Mouse (Mus musculus) adrenal gland (tissue): ENCODE results near the gene Galr3.
"Not testable (repeated sequence)": the region's sequence is repeated elsewhere in the genome, so short reads cannot be mapped to it uniquely, and the experiment has no call there.

ENCODE experiments used
- intact Hi-C: fragments of 180-260 bp; cut with DNase I; formaldehyde crosslinking; loops from one replicate; pipeline ENCODE4 v1.15.1; 2025

The Galr3 gene

GRCm38 (mm10) chr15:79026511-79027290 lies 15.0 kb upstream of the Galr3 start:
- intact Hi-C loops = loop anchor here (5.0 kb wide), 1 partner anchor 34 kb away; no protein-coding TSS in a partner anchor

- intact Hi-C loops = loop anchor here (5.0 kb wide), 1 partner anchor 35 kb away; no protein-coding TSS in a partner anchor
These were observed 14.1 kb upstream of the Galr3 start for GRCm38 (mm10) chr15:79027291-79028205.

DNA sequence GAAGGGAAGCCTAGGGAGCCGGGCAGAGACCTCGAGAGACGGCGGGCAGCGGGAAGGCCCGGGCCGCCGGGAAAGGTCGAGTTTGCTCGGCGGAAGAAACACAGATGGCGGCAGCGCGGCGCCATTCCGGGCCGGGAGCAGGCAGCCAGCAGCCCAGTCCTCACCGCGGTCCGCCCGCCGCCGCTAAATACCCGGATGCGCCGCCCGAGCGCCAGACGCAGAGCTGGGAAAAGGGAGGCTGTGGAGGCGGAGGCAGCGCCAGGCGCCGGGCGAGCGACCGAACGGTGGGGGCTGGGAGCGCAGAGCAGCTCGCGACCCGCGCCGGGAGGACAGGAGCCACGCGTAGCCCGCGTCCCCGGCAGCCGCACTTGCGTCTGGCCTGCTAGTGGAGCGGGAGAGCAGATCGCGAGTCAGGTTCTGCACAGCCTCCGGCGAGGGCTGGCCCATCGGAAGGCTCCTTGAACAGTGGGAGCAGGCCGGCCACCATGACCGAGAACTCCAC lies 13.4 kb upstream of the Galr3 start, which contains the start of gene H1f0:
Gene H1f0, plus strand, starts transcription at position 214 of the 502 bp plus-strand sequence.
- intact Hi-C loops = loop anchor here (5.0 kb wide), 1 partner anchor 36 kb away; no protein-coding TSS in a partner anchor

DNA sequence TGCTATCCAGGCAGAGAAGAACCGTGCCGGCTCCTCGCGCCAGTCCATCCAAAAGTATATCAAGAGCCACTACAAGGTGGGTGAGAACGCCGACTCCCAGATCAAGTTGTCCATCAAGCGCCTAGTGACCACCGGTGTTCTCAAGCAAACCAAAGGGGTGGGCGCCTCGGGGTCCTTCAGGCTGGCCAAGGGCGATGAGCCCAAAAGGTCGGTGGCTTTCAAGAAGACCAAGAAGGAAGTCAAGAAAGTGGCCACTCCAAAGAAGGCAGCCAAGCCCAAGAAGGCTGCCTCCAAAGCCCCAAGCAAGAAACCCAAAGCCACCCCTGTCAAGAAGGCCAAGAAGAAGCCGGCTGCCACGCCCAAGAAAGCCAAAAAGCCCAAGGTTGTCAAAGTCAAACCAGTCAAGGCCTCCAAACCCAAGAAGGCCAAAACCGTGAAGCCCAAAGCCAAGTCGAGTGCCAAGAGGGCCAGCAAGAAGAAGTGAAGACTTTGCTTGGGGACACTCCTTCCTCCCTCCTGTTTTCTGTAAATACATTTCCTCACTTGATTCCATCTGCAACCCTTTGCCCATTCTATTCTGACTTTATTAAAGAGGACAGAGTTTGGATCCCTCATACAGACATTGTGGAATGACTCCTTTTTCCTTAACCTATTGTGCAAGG lies 12.7 kb upstream of the Galr3 start:
- intact Hi-C loops = loop anchor here (5.0 kb wide), 1 partner anchor 37 kb away; no protein-coding TSS in a partner anchor

DNA sequence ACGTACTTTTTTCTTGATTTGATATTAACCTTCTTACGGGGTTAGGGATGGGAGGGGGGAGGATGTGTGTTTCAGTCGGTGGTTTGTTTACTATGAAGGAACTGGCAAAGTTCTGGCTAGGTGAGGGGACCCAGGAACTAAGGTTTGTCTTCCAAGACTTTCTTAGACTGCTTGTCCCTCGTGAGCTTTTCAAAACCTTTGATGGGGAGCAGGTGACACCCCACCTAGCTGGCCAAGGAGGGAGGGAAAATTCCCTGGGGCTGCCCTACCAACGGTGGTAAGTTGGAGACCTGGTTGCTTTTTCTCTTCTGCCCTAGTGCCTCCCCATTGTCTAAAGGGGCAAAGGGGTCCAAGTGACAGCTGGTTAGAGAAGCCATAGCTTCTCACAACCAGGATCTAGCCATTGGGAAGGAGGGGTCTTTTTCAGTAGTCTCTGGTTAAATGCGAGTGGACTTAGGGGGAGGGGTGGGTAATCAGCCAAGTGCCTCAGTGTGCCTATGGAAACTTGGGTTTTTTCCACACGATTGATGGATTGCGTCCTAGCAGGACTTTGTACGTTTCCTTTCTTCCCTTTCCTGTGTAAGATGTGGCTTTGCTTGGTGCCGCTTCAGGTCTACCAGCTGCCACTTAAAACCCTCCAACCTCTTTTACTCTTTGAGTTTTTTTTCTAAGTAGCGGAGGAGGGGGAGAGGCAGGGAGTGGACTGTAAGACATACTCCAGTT lies 12.0 kb upstream of the Galr3 start:
- intact Hi-C loops = loop anchor here (5.0 kb wide), 1 partner anchor 37 kb away; no protein-coding TSS in a partner anchor

DNA sequence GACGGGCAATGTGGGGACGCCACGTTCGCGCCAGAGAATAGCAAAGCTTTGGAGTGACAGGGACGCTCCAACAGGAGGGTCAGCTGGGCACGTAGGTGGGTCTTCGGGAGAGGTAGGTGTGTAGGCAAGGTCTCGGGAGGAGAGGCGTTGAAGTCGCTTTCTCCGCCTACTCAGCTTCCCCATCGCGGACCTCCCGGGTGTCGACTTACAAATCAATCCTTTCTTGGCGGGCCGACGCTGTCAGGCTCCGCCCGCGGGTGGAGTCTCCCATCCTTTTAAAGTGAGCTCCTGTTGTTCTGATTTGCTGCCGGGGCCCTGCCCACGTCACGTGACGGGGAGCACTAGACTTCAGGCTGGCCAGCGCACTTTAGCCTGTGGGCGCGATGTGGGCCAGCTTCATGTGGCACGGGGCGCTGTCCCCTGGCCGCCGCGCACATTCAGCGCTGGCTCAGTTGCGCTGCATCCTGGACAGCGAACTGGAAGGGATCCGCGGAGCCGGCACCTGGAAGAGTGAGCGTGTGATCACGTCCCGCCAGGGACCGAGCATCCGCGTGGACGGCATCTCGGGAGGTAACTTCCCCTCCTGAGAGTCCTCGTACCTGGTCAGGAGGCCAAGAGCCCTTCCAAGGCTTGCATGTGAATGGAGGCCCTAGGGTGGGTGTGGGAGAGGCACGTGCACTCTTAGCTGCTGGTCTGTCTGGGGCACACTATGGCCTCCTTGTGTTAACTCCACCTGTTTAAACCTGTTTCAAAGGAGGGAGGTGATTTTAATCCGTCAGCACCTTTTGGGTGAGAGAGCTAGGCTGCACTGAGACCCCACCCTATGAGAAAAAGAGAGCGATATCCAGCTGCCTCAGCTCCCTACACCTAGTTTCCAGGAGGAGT lies 10.9 kb upstream of the Galr3 start:
- intact Hi-C loops = no loop called here

DNA sequence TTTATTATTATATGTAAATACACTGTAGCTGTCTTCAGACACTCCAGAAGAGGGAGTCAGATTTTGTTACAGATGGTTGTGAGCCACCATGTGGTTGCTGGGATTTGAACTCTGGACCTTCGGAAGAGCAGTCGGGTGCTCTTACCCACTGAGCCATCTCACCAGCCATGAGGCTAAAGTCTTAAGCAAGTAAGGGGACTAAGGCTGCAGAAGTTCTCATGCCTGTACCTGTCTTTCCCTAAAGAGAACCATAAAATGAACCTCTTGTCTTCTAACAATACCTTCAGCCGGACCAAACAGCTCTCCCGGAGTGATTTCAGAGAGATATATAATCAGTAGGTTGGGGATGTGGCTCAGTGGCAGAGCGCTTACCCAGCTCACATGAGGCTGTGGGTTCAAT lies 9.8 kb upstream of the Galr3 start:
- intact Hi-C loops = not testable (repeated sequence)

- intact Hi-C loops = loop anchor here (5.0 kb wide), 2 partner anchors 34 to 109 kb away; no protein-coding TSS in a partner anchor
These were observed 3.8 kb upstream of the Galr3 start for GRCm38 (mm10) chr15:79037913-79038328.

- intact Hi-C loops = loop anchor here (5.0 kb wide), 2 partner anchors 34 to 109 kb away; no protein-coding TSS in a partner anchor
These were observed 3.4 kb upstream of the Galr3 start for GRCm38 (mm10) chr15:79038331-79038730.

DNA sequence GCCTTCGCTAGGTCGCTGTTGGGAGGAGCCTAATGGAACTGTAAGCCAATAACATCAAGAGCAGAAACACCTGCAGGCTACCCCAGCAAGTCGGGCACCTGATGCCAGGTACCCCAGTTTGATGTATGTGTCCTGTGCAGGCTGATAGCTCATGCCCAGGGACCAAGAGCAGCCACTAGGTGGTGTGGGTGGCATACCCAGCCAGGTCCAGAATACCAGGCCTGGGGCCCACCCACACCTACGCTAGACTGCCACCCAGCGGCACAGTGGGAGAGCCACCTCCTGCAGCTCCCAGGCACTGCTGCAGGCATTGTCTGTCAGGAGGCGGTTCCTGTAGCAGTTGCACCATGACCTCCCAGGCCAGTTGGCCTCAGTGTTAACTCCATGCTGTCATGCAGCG lies 2.8 kb upstream of the Galr3 start:
- intact Hi-C loops = loop anchor here (5.0 kb wide), 2 partner anchors 33 to 108 kb away; no protein-coding TSS in a partner anchor

- intact Hi-C loops = no loop called here
These were observed 926 bp upstream of the Galr3 start for GRCm38 (mm10) chr15:79040501-79041416.

DNA sequence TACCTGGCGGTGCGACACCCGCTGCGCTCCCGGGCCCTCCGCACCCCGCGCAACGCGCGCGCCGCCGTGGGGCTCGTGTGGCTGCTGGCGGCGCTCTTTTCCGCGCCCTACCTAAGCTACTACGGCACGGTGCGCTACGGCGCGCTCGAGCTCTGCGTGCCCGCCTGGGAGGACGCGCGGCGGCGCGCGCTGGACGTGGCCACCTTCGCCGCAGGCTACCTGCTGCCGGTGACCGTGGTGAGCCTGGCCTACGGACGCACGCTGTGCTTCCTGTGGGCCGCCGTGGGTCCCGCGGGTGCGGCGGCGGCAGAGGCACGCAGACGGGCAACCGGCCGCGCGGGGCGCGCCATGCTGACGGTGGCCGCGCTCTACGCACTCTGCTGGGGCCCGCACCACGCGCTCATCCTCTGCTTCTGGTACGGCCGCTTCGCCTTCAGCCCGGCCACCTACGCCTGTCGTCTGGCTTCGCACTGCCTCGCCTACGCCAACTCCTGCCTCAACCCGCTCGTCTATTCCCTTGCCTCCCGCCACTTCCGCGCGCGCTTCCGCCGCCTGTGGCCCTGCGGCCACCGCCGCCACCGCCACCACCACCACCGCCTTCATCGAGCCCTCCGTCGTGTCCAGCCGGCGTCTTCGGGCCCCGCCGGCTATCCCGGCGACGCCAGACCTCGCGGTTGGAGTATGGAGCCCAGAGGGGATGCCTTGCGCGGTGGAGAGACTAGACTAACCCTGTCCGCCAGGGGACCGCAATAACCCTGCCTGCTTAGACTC lies 1.2 kb downstream of the Galr3 start:
- intact Hi-C loops = no loop called here

- intact Hi-C loops = no loop called here
These were observed 3.2 kb downstream of the Galr3 start for GRCm38 (mm10) chr15:79044837-79045236.

DNA sequence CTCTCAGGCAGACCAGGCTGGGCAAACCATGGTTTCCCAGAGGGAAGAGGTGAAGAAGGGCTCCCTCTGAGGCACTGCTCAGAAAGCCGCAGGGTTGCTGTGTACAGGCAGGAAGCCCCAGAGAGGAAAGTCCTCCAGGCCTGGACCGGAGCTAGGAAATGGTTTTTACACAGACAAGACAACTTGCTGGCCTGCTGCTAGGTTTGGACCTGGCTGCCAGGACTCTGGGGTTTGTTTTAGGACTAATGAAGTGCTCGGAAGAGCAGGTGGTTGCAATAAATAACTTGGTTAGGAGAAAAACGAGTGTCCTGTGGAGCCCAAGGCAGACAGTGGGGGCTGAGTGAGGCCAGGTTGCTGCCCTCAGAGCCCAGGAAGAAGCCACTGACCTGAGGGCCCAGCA lies 6.5 kb downstream of the Galr3 start:
- intact Hi-C loops = no loop called here

DNA sequence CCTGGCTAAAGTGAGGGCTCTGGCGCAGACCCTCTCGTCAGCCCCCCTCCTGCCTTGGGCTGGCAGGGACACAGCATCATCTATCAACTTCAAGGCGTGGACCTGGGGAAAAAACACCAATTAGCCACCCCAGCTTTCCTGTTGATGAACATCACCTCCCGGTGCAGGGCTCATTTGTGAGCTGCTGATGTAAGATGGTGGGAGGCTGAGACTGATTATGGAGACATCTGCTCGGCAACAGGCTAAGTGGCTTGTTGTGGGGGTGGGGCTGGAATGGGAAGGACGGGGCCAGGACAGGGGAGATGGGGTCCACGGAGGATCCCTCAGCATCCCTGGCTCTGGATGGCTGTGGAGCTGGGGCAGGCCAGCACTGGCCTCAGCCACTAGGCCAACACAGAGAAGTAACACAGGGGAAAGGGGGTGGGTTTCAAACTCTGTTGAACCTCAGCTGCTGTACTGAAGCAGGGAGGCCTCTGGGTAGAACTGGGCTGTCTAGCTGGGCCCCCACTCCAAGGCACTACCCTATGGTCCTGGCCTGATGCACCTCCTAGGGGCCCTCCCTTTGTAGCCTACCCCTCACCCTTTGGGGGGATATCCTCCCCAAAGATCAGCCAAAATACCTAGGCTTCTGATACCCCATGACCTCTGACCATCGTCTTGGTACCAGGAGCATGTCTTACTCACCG lies 8.6 kb downstream of the Galr3 start:
- intact Hi-C loops = no loop called here

GRCm38 (mm10) chr15:79050964-79051363 lies 9.3 kb downstream of the Galr3 start:
- intact Hi-C loops = no loop called here
